Mouse (Mus musculus) CH12.LX (cell line): ENCODE data around the gene Pdrg1. TPM values are rescaled to one million over a fixed set of nuclear protein-coding genes. Genes with fewer than 3 reads are reported as not detected.

ENCODE experiments used
- DNase-seq: peaks from one replicate; pipeline ENCODE4 v3.0.0-alpha.2; 2013; ENCODE audit errors: extremely low read depth
- H3K27ac ChIP-seq: 2 replicates; pipeline ENCODE4 v1.5.1; 2012; ENCODE audit warnings: low read depth, mild to moderate bottlenecking, control low read depth, moderate library complexity; ENCODE audit not compliant: insufficient read depth
- H3K27me3 ChIP-seq: replicated peaks from 2 replicates; pipeline ENCODE3; 2012; ENCODE audit warnings: inconsistent platforms
- H3K36me3 ChIP-seq, 2 experiments: replicated peaks in 1 of 2; 2 replicates each; pipeline versions ENCODE3 to v1.6.1; 2012; ENCODE audit warnings: inconsistent platforms in 1 of 2, low read length in 1 of 2, mild to moderate bottlenecking in 1 of 2, mixed read lengths in 1 of 2, moderate library complexity in 1 of 2; ENCODE audit not compliant: control insufficient read depth in 1 of 2, insufficient read depth in 1 of 2
- H3K4me1 ChIP-seq, 2 experiments: 2 replicates each; pipeline ENCODE4 v1.6.1; 2012; ENCODE audit warnings: inconsistent platforms in 1 of 2, moderate library complexity in 1 of 2; ENCODE audit not compliant: insufficient read depth in 2 of 2, control insufficient read depth in 1 of 2
- H3K4me2 ChIP-seq: 2 replicates; pipeline ENCODE4 v1.6.1; 2012; ENCODE audit warnings: low read depth, mild to moderate bottlenecking, control low read depth; ENCODE audit not compliant: poor library complexity, insufficient read depth, severe bottlenecking
- H3K4me3 ChIP-seq, 3 experiments: fragments of 150-350 bp in 1 of 3; sonication (generic) in 1 of 3; replicated peaks in 1 of 3; 2 replicates each; pipeline versions ENCODE3 to v1.5.1; 2011 to 2012; ENCODE audit warnings: low read depth in 2 of 3, low read length in 2 of 3, mild to moderate bottlenecking in 2 of 3, moderate library complexity in 2 of 3, control low read depth in 1 of 3, improper control_type of control experiment in 1 of 3, inconsistent platforms in 1 of 3, mixed read lengths in 1 of 3; ENCODE audit not compliant: poor library complexity in 1 of 3
- H3K79me2 ChIP-seq: replicated peaks from 2 replicates; pipeline ENCODE4 v1.6.1; 2012; ENCODE audit warnings: mild to moderate bottlenecking, moderate library complexity; ENCODE audit not compliant: control insufficient read depth, poor library complexity, insufficient read depth, severe bottlenecking; ENCODE audit errors: extremely low read depth
- H3K9ac ChIP-seq: 2 replicates; pipeline ENCODE4 v1.6.1; 2012; ENCODE audit warnings: low read depth, mild to moderate bottlenecking, control low read depth, moderate library complexity; ENCODE audit not compliant: insufficient read depth
- H3K9me3 ChIP-seq: replicated peaks from 2 replicates; pipeline ENCODE3; 2012; ENCODE audit warnings: low read length, inconsistent platforms, mixed read lengths
- CTCF ChIP-seq, 2 experiments: IDR thresholded peaks in 1 of 2; conservative IDR thresholded peaks in 1 of 2; 2 replicates each; pipeline ENCODE4 v1.5.1; 2011 to 2012; ENCODE audit warnings: low read depth in 2 of 2, low read length in 2 of 2, improper control_type of control experiment in 1 of 2, inconsistent platforms in 1 of 2, mild to moderate bottlenecking in 1 of 2, moderate library complexity in 1 of 2
- E2F4 ChIP-seq: IDR thresholded peaks from 2 replicates; pipeline ENCODE4 v1.6.1; 2011; ENCODE audit warnings: low read depth, low read length, improper control_type of control experiment; ENCODE audit not compliant: insufficient replicate concordance
- EP300 ChIP-seq: IDR thresholded peaks from 2 replicates; pipeline ENCODE4 v1.6.1; 2011; ENCODE audit warnings: low read length, improper control_type of control experiment
- GABPA ChIP-seq: IDR thresholded peaks from 2 replicates; pipeline ENCODE4 v1.6.1; 2012; ENCODE audit warnings: low read depth, low read length, improper control_type of control experiment, inconsistent platforms; ENCODE audit not compliant: insufficient replicate concordance
- HCFC1 ChIP-seq: IDR thresholded peaks from 2 replicates; pipeline ENCODE4 v1.6.1; 2012; ENCODE audit warnings: low read depth, mild to moderate bottlenecking, inconsistent platforms, low read length, improper control_type of control experiment
- JUN ChIP-seq: IDR thresholded peaks from 2 replicates; pipeline ENCODE4 v1.6.1; 2011; ENCODE audit warnings: low read depth, mild to moderate bottlenecking, low read length, improper control_type of control experiment, moderate library complexity; ENCODE audit not compliant: insufficient read depth
- MAFK ChIP-seq: IDR thresholded peaks from 2 replicates; pipeline ENCODE4 v1.6.1; 2011; ENCODE audit warnings: low read length, improper control_type of control experiment; ENCODE audit not compliant: insufficient replicate concordance
- MAZ ChIP-seq: IDR thresholded peaks from 2 replicates; pipeline ENCODE4 v1.6.1; 2012; ENCODE audit warnings: low read depth, mild to moderate bottlenecking, inconsistent platforms, low read length, improper control_type of control experiment, moderate library complexity
- MEF2A ChIP-seq: IDR thresholded peaks from 2 replicates; pipeline ENCODE4 v1.6.1; 2014; ENCODE audit warnings: low read depth, mild to moderate bottlenecking, inconsistent platforms, low read length, improper control_type of control experiment, borderline replicate concordance
- PAX5 ChIP-seq: IDR thresholded peaks from 2 replicates; pipeline ENCODE4 v1.6.1; 2012; ENCODE audit warnings: low read length, inconsistent platforms, mixed read lengths
- POLR2A ChIP-seq: IDR thresholded peaks from 2 replicates; pipeline ENCODE4 v1.6.1; 2011; ENCODE audit warnings: low read depth, mild to moderate bottlenecking, improper control_type of control experiment, low read length
- POLR2AphosphoS2 ChIP-seq: IDR thresholded peaks from 2 replicates; pipeline ENCODE4 v1.6.1; 2011; ENCODE audit warnings: low read depth, low read length, improper control_type of control experiment
- RAD21 ChIP-seq: IDR thresholded peaks from 2 replicates; pipeline ENCODE4 v1.6.1; 2011; ENCODE audit warnings: low read depth, mild to moderate bottlenecking, low read length, improper control_type of control experiment, moderate library complexity
- TCF12 ChIP-seq: IDR thresholded peaks from 2 replicates; pipeline ENCODE4 v1.6.1; 2014; ENCODE audit warnings: low read depth, mild to moderate bottlenecking, inconsistent platforms, low read length, improper control_type of control experiment
- UBTF ChIP-seq: IDR thresholded peaks from 2 replicates; pipeline ENCODE4 v1.6.1; 2012; ENCODE audit warnings: low read depth, mild to moderate bottlenecking, inconsistent platforms, low read length, improper control_type of control experiment, moderate library complexity
- USF1 ChIP-seq: IDR thresholded peaks from 2 replicates; pipeline ENCODE4 v1.6.1; 2014; ENCODE audit warnings: low read depth, mild to moderate bottlenecking, inconsistent platforms, low read length, improper control_type of control experiment
- ZC3H11A ChIP-seq: IDR thresholded peaks from 2 replicates; pipeline ENCODE4 v1.6.1; 2012; ENCODE audit warnings: low read depth, mild to moderate bottlenecking, inconsistent platforms, low read length, improper control_type of control experiment
- ZMIZ1 ChIP-seq: IDR thresholded peaks from 2 replicates; pipeline ENCODE4 v1.6.1; 2012; ENCODE audit warnings: low read depth, mild to moderate bottlenecking, inconsistent platforms, low read length, improper control_type of control experiment
- dilution Hi-C: fragments of 300-500 bp; cut with MboI; formaldehyde crosslinking; loops from 2 replicates; pipeline ENCODE4 v1.14.3; 2020; ENCODE audit warnings: low sequenced_read_pairs; ENCODE audit not compliant: extremely low pct_unique_long_range_greater_than_20kb, extremely low pct_ligation_motif_present
- in situ Hi-C: fragments of 300-500 bp; cut with MboI; formaldehyde crosslinking; loops from 3 replicates; pipeline ENCODE4 v1.14.3; 2019; ENCODE audit warnings: low sequenced_read_pairs, low pct_ligation_motif_present, low pct_unique_long_range_greater_than_20kb, mixed read lengths
- polyA plus RNA-seq: library from polyadenylated mRNA; unstranded; fragments of >175 nt; gene quantifications from 2 replicates; pipeline ENCODE4 v1.2.1, GENCODE M21; 2012; ENCODE audit warnings: low read depth; ENCODE audit not compliant: insufficient read length
- total RNA-seq, 2 experiments: library from RNA; depleted of rRNA; stranded (reverse); fragments of 300-350 nt in 1 of 2; fragments of >200 nt in 1 of 2; gene quantifications; 2 replicates each; pipeline ENCODE4 v1.2.3; 2012 to 2014

Pdrg1 gene
- total and polyA plus RNA-seq, 3 experiments, result 26.1 to 56.4 (median 50.9) TPM

DNA sequence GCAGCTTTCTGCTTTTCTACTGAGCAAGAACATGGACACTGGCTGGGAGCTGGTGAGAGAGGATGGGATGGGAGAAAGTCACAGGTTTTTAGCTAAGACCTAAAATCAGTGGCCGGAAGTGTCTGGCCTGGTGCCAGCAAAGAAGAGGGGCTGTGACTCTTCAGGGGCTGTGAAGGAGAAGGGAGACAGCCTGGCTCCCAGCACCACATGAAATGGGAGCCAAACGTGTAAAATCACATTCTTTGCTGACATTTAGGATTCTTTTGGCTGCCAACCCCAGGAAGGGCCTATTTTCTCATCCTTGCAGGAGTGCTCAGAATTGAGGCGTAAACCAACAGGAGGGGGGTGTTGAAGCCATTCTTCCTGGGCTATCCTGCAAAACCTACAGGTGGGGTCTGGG is 28.7 kb upstream of the Pdrg1 start:
- no peak overlapping the region for H3K9ac ChIP-seq
- no peak overlapping the region for H3K27ac ChIP-seq
- TF ChIP-seq GABPA (no peak), TCF12 (no peak), CTCF (conservative IDR thresholded peaks at IDR 0.05 in 1 of 2, IDR thresholded peaks at IDR 0.05 in 1 of 2; ENCODE audit: low read depth in 2 of 2, low read length in 2 of 2) (no peak), ZMIZ1 (no peak), E2F4 (no peak), ZC3H11A (no peak), USF1 (no peak), POLR2AphosphoS2 (no peak), POLR2A (no peak), EP300 (no peak), JUN (no peak), MAZ (no peak)
- in situ Hi-C loops (no loop called here), dilution Hi-C loops (no loop called here)
- H3K4me3 ChIP-seq, result no peak overlapping the region
- no peaks in the 10 kb centered on the region for H3K36me3 ChIP-seq
- no peak for DNase-seq
- no peaks in the 10 kb centered on the region for H3K9me3 ChIP-seq
- peaks cover 90% of the 10 kb centered on the region for H3K27me3 ChIP-seq
- H3K79me2 ChIP-seq, result no peaks in the 10 kb centered on the region
- H3K4me1 ChIP-seq, result no peaks in the 10 kb centered on the region
- no peak overlapping the region for H3K4me2 ChIP-seq

DNA sequence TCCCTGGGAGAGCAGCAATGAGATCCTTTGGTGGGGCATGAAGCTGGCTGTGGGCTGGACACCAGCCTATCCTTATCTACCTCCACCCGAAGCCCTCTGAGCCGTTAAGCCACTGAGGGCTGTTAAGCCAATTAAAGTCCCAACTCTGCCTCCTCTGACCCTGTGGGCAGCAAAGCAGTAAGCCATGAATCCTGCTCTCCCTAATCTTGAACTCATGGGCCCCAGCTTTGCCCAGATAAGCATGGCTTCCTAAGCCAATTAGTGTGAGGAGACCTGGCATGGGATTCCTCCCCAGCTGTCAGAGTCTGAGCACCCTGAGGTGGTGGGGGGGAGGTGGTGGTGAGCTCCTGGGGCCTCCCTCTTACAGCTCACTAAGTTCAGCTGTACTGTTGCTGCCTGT is 21.5 kb upstream of the Pdrg1 start:
- no peaks in the 10 kb centered on the region for H3K79me2 ChIP-seq
- H3K36me3 ChIP-seq, result no peaks in the 10 kb centered on the region
- DNase-seq, result no peak
- TF ChIP-seq HCFC1 (no peak), RAD21 (no peak), MAFK (no peak), GABPA (no peak), UBTF (no peak), PAX5 (no peak), TCF12 (no peak), ZC3H11A (no peak), MEF2A (no peak)
- peaks cover 6% of the 10 kb centered on the region for H3K9me3 ChIP-seq
- in situ Hi-C loops, result no loop called here
- H3K27ac ChIP-seq, result no peak overlapping the region
- peaks cover 3% of the 10 kb centered on the region in 2 experiments; a peak in 2 of 4 replicates for H3K4me1 ChIP-seq
- no peak overlapping the region for H3K9ac ChIP-seq
- no peak overlapping the region for H3K4me3 ChIP-seq
- dilution Hi-C loops, result no loop called here
- H3K4me2 ChIP-seq, result no peak overlapping the region
- peaks cover 90% of the 10 kb centered on the region for H3K27me3 ChIP-seq
